Mouse (Mus musculus) gastrocnemius, adult 8-10 months (tissue): ENCODE measurements around the gene Nbea. TPM values are rescaled to one million over a fixed set of nuclear protein-coding genes. Genes with fewer than 3 reads are reported as not detected.

Experiments
- DNase-seq, 2 experiments: peaks; one replicate each; pipeline ENCODE4 v3.0.0; 2022; ENCODE audit warnings: low spot score in 2 of 2
- total RNA-seq, 4 experiments: library from RNA; stranded (reverse); gene quantifications; 2 replicates each; pipeline ENCODE4 v1.2.4; 2022

The Nbea gene
- total RNA-seq, 4 experiments from 2014 or later = 4.8 to 5.8 (median 5.2) TPM

DNA sequence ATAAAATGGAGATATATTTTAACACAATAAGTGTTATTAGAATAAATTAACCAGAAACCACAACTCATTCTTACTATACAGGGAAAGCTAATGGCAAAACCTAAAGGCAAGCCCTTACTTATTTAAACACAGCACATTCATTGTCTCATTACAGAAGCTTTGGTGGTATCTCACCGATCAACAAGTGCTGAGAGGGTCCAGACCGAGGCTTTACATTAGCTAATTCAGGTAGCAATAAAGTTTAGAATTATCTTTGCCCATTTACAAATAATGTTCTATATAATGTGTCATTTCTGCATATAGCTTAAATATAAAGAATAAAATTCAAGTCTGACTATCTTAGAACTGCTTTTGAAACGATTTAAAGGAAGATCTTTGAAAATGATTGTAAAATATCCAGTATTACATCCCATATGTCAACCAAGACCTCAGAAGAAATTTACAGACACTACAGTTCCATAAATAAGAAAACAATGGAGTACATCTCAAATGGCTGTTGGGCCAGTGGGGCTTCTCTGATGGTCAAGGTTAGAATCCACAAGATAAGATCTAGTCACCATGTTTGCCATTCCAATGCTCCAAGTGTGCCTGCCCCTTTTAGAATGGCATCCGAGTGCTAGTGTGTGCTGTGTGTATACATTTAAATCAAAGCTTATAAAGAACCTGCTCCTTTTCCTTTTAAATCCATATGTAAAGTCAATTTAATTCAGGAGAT, 398.1 kb downstream of the Nbea start:
- DNase-seq = no peak

DNA sequence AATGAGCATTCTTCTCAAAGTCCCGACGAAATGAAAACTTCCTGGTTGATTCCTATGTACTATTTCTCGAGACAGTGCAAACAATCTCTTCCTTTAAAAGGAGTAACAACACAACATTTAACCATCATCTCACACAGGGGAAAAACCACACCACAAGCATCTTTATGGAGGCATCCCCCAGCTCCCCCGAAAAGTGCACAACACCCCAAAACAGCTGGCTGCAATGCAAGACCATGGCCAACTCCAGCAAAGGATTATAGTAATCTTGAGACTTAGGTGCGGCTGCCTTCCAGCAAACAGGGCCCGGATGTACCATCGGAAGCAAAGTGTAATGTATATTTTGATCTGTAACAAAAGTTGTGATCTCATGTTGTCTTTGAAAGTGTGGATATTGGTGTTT, 399.4 kb downstream of the Nbea start:
- no peak for DNase-seq

DNA sequence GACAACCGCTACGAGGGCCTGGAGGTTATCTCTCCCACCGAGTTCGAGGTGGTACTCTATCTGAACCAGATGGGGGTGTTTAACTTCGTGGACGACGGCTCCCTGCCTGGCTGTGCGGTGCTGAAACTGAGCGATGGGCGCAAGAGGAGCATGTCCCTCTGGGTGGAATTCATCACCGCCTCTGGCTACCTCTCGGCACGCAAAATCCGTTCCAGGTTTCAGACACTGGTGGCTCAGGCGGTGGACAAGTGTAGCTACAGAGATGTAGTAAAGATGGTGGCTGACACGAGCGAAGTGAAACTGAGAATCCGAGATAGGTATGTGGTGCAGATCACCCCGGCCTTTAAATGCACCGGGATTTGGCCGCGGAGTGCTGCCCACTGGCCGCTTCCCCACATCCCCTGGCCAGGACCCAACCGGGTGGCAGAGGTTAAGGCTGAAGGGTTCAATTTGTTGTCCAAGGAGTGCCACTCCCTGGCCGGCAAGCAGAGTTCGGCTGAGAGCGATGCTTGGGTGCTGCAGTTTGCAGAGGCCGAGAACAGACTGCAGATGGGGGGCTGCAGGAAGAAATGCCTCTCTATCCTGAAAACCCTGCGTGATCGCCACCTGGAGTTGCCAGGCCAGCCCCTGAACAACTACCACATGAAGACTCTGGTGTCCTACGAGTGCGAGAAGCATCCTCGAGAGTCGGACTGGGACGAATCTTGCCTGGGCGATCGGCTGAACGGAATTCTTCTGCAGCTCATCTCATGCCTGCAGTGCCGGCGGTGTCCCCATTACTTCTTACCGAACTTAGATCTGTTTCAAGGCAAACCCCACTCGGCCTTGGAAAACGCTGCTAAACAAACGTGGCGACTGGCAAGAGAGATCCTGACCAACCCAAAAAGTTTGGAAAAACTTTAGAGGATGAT, 400.1 kb downstream of the Nbea start:
- peak; percentile 57 to 61 for DNase-seq

DNA sequence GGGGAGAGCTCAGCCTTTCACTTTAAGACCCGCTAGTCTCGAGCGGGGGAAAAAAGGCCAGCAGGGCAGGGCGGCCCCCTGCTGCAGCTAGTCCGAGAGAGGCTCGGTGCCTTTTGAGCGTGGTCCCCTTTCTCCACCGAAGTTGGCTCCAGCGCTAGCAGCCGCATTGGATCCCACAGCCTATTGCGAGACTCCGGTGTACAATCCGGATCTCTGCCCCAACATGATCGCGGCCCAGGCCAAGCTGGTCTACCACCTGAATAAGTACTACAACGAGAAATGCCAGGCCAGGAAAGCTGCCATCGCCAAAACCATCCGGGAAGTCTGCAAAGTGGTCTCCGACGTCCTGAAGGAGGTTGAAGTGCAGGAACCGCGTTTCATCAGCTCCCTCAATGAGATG, 400.7 kb downstream of the Nbea start:
- peak in 1 of 2 experiments; percentile 40 for DNase-seq

DNA sequence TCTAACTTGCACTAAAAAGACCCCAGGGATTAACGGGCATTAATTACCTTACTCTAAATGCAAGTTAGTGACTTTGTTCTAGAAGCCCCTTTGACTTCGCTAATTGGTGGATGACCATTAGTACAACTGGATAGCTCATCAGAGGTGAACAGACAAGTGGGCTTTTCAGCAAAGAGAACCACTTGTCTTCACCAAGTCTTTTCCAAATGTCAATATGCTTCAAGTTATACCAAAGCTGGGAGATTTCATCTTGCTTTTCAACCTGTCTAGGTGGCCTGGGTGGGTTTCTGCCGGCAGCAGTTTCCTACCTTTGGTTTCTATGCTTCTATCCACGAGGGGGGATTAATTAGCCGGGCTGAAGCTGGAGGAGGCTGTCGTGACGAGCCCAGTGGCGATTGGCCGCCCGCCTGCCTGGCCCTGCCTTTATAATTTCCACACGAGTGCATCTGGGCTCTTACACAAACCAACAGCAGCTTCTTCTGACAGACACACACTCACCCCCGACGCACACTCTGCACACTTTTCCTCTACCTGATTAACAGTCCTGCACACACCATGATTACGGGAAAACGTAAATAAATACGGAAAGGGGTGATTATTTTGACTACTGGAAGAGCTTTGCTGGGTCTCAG, 401.3 kb downstream of the Nbea start, which contains the start of gene Mab21l1:
Gene Mab21l1 (plus strand): TSS at position 455 of the 632 bp plus-strand sequence.
- DNase-seq = peak; percentile 81 to 85

DNA sequence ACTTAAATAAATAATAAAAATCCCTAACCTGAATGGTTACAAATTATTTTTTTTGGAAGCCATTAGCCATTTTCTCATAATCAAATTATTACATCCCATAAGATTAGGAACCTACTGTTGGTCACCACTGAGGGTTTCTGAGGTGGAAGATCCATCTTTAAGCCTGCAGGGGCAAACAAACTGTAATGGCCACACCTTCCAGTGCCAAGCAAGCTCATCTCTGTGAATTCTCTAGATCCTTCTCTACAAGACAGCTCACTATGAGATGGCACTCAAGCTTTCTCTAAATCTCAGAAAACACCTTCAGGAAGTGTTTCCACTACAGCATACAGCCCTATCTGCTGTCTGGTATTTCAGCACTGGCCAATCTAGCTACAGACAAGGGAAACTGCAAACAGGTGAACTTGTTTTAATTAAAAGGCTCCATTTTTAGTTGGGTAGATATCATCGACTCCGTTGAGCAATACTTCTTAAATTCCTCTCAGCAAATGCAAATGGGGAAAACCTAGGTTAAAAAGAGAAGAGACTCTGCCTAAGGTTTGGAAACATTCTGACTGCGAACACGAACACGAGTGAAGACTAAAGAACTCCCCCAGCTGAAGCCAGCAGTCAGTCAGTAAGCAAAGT, 402.0 kb downstream of the Nbea start:
- DNase-seq = no peak

DNA sequence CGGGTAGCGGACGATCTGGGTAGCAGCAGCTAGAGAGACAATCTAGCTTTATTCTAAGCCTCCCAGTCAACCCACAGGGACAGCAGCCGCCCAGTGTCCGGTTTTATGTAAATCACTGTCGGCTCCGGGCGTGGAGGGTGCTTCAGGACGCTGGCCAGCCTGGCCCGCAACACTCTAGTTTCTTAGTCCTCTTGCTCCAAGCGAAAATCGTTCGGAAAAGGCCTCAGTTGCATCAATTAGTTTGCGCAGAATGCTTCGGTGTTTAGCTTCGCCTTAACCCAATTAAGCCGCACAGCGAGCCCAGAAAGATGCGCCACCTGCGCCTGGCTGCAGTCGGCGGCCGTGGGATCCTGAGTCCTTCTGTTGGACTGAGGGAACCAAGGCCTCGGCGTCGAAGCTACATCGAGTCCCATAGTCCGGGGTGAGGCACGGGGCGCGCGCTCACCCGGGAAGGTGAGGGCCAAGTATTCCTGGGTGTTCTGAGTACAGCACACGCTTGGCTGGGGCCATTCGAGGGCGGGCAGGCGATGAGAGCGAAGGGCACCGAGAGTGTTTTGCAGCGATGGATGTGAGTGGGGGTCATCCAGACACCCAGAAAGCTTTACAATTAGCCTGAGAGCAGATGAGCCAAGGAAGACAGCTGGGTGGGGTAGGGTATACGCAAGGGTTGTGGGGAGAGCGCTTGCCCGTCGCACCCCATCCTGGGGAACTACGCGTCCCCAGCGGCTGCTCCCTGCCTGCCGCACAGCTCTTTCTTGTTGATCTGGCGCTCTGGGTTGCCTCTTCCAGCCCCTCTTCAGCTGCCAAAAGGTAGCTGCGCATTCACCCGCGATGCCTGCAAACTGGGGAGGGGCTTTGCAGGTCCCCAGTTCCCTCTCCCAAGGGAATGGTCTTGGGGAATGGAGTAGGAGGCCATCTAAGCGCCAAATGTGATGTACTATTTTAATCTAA, 403.1 kb downstream of the Nbea start:
- peak in 1 of 2 experiments; percentile 36 for DNase-seq

DNA sequence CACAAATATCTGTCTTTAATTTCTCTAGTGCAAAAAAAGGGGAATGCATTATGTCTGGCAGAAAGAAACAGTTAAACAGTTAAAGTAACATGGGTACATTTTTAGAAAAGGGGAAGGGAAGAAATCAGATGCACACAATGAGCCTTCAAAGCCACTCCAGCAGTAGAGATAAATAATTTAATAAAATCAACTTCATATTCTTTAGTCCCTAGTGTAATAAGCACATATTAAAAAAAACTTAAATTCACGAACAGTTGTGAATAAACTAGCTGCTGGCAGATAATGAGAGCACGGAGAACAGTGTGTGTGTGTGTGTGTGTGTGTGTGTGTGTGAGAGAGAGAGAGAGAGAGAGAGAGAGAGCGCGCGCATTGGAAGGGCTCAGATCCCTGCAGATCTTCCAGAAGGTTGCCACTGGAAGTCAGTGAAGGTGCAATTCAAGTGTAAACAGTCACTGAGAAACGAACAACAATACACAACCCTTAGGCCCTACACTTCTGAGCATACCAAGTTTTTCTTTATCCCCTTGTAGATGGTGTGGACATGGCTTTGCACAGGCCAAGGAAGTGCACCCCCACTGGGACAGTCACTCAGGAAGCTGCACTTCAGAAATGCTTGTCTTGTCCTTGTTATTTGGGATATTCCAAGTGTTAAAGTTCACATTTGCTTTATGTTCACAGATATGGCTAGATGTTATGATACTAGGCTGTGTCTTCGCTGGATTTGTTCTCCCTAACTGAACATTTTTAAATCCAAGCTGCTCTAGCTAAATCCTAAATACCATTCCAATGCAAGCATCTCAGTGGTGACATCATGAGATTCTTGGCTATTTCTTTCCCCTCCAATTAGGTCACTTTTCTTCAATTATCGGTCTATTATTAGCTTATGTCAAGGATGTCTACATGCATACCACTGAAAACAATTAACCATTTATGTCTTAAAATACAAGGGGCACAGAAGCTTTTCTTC, 404.5 kb downstream of the Nbea start:
- no peak for DNase-seq

DNA sequence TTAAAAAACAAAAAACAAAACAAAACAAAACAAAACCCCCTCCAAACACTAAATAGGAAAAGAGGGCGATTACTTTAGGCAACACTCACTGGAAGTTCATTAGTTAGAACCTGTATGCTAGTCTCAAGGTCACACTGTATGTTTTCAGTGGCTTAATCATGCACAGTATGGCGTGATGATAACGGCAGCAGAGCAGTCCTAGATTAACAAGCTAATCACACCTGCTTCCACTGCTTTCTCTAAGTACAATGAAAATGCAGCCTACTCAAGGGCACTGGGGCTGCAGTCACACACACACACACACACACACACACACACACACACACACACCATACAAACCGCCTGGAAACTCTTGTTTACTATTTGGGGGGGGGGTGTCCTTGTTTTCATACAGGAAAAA, 406.0 kb downstream of the Nbea start:
- no peak for DNase-seq

DNA sequence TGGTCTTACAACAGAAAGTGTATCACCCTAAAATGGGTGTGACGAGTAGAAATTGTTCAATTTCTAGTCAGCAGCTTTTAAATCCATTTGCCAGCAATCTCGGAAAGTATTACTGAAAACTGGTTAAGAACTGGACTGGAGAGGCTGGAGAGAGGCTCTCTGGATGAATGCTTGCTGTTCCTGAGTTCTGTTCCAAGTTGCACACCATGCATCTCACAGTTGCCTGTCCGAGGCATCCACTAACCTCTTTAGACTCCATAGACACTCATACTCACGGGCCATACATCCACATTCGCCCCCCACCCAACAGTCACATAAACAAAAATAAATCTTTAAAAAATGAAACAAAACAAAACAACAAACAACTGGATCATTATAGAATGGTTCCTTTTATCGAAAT, 407.7 kb downstream of the Nbea start:
- no peak for DNase-seq

DNA sequence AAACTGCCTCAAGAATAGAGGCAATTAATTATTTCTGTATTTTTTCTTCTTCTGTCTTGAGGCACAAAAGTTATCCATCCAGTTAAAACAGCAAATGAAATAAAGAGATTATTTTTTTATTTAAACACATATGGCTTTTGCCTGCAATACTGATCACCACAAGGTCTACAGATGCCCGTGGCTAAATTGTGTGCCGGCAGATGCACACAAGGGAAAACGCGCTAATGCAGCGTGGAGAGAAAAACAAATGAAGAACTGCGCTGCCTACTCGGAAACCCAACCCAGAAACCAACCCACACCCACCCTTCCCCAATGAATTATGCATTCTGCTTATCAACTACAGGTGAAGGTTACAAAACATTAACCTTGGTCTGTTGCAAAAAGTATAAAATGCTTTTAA, 408.3 kb downstream of the Nbea start:
- no peak for DNase-seq

DNA sequence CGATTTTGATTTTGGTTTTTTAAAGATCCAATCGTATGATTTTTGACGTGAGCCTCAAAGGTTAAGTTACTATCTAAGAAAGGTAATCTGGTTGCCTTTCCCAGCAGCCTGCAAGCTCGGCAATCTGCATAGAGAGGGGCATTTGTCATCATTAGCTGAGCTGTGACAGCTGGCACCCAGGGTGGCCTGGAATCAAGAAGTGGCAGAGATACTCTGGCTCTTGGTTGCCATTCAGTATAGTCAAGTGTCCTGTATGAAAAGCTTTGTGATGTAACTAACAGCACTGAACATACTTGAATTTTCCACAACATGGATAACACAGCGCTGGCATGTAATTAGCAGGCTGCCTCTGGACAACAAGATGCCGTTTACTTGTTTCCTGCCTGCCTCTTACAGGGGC, 409.3 kb downstream of the Nbea start:
- DNase-seq = no peak

DNA sequence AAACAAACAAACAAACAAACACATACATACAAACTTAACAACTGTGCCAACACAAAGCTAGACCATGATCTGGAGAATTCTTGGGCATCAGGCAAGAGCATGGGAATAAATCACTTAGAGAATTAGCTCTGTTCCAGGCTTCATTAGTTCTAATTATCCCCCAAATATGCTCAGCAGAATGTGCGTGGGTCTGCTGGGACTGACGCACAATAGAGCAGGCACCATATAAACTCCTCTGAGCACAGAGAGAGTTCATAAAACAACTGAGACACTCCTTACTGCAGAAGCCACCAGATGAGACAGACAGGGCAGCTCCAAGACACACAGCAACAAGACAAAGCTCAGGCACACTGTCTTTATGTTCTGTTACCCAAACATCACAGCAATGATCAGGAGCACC, 414.2 kb downstream of the Nbea start:
- no peak for DNase-seq

DNA sequence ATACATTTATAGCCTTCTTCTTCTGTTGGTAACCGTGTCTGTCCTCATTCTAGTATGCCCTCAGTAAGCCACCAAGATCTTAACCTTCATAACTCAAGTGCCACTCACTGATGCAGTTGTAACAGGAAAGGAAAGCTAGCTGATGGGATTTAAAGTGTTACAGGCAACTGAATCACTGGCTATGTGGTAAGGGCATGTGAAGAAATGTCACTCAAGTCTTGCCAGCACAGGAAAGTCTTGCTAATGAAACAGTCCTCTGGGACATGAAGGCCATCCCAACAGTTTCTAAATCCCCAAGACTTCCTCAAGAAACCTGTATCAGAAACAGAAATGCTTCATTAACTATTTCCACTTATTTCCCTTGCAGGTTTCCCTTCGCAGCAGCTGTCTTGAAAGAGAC, 414.8 kb downstream of the Nbea start:
- no peak for DNase-seq

DNA sequence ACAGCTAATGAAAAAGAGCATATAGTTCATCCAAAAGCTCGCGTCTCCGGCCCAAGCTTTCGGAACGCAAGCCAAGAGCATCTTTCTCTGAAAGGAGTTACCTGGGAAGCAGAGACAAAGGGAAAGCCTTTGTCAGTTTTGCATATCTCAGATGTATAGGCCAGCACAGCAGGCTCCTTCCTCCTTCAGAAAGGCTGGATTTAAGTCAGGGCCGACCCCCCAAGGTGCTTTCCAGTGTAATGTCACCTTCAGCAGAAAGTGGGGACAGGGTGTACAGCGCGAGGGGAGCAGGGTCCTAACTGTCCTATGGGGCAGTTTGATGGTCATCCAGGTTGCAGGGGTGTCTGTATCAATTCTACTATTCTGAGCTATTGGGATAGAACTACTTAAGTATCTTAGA, 419.9 kb downstream of the Nbea start:
- DNase-seq = no peak

DNA sequence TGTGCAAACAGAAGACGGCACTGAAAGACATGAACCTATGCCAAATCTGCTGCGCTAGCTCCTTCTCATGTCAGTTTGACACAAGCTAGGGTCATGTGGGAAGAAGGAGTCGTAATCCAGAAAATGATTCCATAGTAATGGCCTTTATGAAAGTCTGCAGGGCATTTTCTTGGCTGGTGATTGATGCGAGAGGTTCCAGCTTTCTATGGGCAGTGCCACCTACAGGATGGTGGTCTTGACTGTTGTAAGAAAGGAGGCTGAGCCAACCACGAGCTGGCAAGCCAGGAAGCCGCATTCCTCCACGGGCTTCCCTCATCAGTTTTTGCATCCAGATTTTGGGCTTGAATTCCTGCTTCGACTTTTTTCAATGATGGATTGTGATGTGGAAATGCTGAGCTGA, 425.2 kb downstream of the Nbea start:
- peak in 1 of 2 experiments; percentile 5 for DNase-seq

DNA sequence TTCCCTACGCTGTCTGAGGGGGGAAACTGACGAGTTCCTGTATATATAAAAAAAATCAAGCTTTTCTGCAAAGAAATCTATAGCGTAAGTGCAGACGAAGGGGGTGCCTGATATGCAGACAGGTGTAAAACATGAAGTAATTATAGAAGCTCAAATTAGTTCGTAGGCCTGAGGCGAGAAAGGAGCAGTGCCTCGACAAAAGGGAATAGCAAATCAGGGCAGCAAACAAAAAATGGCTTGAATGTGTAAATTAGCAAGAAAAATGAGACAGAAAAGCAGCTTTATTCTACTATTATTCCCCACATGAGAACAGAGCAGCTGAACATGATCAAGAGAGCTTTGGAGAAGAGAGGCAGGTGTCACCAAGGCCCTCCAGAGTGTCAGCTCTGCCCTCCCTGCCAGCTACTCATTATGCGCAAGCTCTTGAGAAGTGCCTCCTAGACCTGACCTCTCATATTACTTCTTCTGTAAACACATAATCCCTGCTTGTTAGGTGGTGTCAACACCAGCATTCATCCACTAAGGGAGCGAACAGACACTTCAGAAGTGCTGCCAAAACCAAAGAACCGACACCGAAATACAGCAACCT, 426.8 kb downstream of the Nbea start:
- no peak for DNase-seq

DNA sequence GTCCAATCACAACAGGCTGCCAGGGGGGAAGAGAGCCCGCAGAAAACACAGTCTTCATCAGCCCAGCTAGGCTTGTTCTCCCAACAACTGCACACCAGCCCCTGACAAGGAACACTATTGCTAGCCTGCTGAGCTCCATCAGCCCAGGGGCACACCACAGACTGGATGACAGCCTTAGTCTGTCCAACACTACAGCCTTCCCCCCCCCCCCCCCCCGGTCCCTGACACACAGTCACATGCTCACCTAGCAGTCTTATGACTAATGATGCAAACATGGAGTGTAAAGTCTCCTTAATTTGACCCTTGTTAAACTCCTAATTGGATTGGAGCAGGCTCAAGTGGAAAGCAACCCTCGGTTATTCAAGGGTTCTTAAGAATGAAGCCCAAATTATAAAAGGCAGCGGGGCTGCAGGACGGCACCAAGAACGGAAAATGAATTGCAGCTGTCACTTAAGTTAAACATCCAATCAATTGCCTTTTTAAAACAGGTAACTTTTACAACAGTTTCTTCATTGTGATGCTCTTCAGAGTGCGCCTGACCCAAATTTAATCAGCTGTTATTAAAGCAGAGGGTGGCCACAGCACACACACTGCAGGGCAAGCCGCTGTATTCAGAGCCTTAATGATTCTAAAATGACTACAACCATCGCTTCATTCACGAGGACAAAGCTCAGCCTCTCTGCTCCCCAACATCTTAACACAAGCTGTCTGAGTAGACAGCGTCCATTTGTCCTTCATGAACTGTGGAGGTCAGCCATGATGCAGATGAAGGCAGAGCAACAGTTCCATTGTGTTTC, 427.5 kb downstream of the Nbea start:
- DNase-seq = no peak
